Comparison of ENCODE assay signal across 13 mouse cellular contexts in the genomic region with DNA sequence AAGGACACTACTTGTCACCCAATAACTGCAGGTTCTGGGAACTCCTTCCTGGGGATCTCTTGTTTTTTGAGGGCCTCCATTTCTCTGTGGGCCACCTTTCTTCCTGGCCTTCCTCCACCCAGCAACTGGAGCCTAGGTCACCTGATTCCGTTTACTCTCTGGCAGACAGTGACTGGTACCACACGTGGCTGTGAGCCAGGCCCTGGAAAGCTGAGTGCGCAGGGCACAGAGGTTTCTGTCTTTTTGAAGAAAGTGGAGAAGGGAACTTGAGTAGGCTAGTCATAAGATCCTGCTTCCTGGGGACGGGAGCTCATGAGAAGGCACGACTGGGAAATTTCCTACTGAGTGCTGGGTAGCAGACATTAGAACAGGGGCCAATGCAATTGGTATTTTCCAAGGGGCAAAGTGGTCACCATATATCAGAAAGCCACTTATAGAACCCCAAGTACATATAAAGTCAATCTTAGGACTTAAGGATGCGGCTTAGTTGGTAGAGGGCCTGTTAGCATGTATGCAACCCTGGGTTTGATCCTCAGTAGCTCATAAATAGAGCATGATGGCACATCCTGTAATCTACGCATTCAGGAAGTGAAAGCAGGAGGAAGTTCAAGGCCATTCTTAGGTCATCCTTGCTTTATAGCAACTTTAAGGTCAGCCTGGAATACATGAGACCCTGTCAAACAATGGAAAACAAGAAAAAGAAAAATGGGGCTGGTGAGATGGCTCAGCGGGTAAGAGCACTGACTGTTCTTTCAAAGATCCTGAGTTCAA. TPM values are rescaled to one million over a fixed set of nuclear protein-coding genes. Genes with fewer than 3 reads are reported as not detected.
DNase-seq lines count a peak whose midpoint lies in the region; ATAC-seq and TF ChIP-seq lines count a peak whose summit lies in the region.
"Had no signal": no experiment of that assay in that cellular context is flagged by ENCODE, and none has a peak within 500 bp of the region (broad histone marks: within the 10 kb centered on the region; RNA-seq: fewer than 3 reads in every experiment).

No protein-coding gene starts in this region.

- no peak overlapping the region for H3K4me3 ChIP-seq in heart, adult 2 months
- no peak overlapping the region for H3K4me3 ChIP-seq in heart, embryonic 10.5 days
- no peak overlapping the region for H3K4me3 ChIP-seq in lung, embryonic 14.5 days (ENCODE audit: low read depth, low read length)
- H3K4me3 ChIP-seq: embryonic facial prominence, embryonic 10.5 days; hindbrain, embryonic 15.5 days had no signal

- no peak overlapping the region for H3K9ac ChIP-seq in heart, adult 2 months (ENCODE audit: low read depth, low read length)
- no peak overlapping the region for H3K9ac ChIP-seq in lung, embryonic 14.5 days
- H3K9ac ChIP-seq: hindbrain, embryonic 15.5 days; liver, embryonic 14.5 days had no signal

- H3K27me3 ChIP-seq in heart, adult 2 months (ENCODE audit: control insufficient read depth, insufficient read depth, low read length) = no peaks in the 10 kb centered on the region
- H3K27me3 ChIP-seq in heart, embryonic 10.5 days (ENCODE audit: insufficient read depth, poor library complexity, severe bottlenecking) = no peaks in the 10 kb centered on the region
- H3K27me3 ChIP-seq in lung, embryonic 14.5 days (ENCODE audit: insufficient read depth, low read length) = no peaks in the 10 kb centered on the region
- no peaks in the 10 kb centered on the region for H3K27me3 ChIP-seq in splenic B cell, adult 2 months (ENCODE audit: control insufficient read depth, insufficient read depth, low read length, poor library complexity, severe bottlenecking)
- H3K27me3 ChIP-seq: hindbrain, embryonic 15.5 days had no signal

- WGBS in heart, adult 2 months = 67% methylated on average over 8 of the region's 8 CpGs
- 78% methylated on average over 8 of the region's 8 CpGs for WGBS in heart, embryonic 10.5 days
- 73% methylated on average over 8 of the region's 8 CpGs for WGBS in lung, embryonic 14.5 days

- no peaks in the 10 kb centered on the region; the same call in 1 of the 2 replicates for H3K36me3 ChIP-seq in heart, adult 2 months (ENCODE audit: control insufficient read depth, insufficient read depth, low read length)
- no peaks in the 10 kb centered on the region for H3K36me3 ChIP-seq in heart, embryonic 10.5 days
- no peaks in the 10 kb centered on the region for H3K36me3 ChIP-seq in lung, embryonic 14.5 days (ENCODE audit: insufficient read depth)
- H3K36me3 ChIP-seq in splenic B cell, adult 2 months (ENCODE audit: control insufficient read depth, insufficient read depth, low read length, poor library complexity, severe bottlenecking) = no peaks in the 10 kb centered on the region
- H3K36me3 ChIP-seq: embryonic facial prominence, embryonic 10.5 days; G1E; hindbrain, embryonic 15.5 days had no signal

- TF ChIP-seq CTCF in heart, adult 2 months (IDR thresholded peaks at IDR 0.05) = no peak
- no peak for TF ChIP-seq CTCF in lung, embryonic 14.5 days (IDR thresholded peaks at IDR 0.05; ENCODE audit: low read depth)

- TF ChIP-seq POLR2A in heart, adult 2 months (IDR thresholded peaks at IDR 0.05; ENCODE audit: insufficient read depth, low read depth, low read length) = no peak

- intact Hi-C loops in heart, adult 2 months (cut with DNase I) = no loop called here

- peak in 1 of 2 experiments; percentile 48 for DNase-seq in heart, adult 2 months
- DNase-seq in heart, embryonic 10.5 days (ENCODE audit: low spot score) = no peak
- DNase-seq in lung, embryonic 14.5 days = peak; percentile 28
- DNase-seq in lung, postnatal 14 days = no peak
- DNase-seq in gastrocnemius, postnatal 25 days = peak; percentile 79
- peak; percentile 50 for DNase-seq in splenic B cell, adult 2 months (ENCODE audit: low read depth, low spot score)
- no peak for DNase-seq in urinary bladder, adult 18-20 months (ENCODE audit: low spot score in 2 of 2)
- no peak for DNase-seq in c-Kit-positive CD71-positive TER-119-positive erythroid progenitor cells, embryonic 14.5 days (ENCODE audit: low spot score)
- DNase-seq: right cerebral cortex, postnatal 4 days had no signal

- TF ChIP-seq EP300 in heart, adult 2 months (IDR thresholded peaks at IDR 0.05; ENCODE audit: insufficient read depth, low read depth, low read length) = no peak

- H3K4me2 ChIP-seq in lung, embryonic 14.5 days = no peak overlapping the region
- H3K4me2 ChIP-seq: hindbrain, embryonic 15.5 days had no signal

- peaks cover 22% of the 10 kb centered on the region for H3K4me1 ChIP-seq in heart, adult 2 months (ENCODE audit: control insufficient read depth, insufficient read depth, low read length)
- H3K4me1 ChIP-seq in heart, embryonic 10.5 days = peaks cover 21% of the 10 kb centered on the region
- peaks cover 17% of the 10 kb centered on the region; the same call in 1 of the 2 replicates for H3K4me1 ChIP-seq in lung, embryonic 14.5 days (ENCODE audit: insufficient read depth)

- no peaks in the 10 kb centered on the region for H3K79me2 ChIP-seq in heart, adult 2 months (replicated peaks; ENCODE audit: control insufficient read depth, insufficient read depth, low read length)

- peak overlapping the region; percentile 59 for H3K27ac ChIP-seq in heart, adult 2 months
- no peak overlapping the region for H3K27ac ChIP-seq in heart, embryonic 10.5 days
- no peak overlapping the region for H3K27ac ChIP-seq in lung, embryonic 14.5 days (ENCODE audit: low read depth)
- H3K27ac ChIP-seq: embryonic facial prominence, embryonic 10.5 days; hindbrain, embryonic 15.5 days; liver, embryonic 14.5 days had no signal

- H3K9me3 ChIP-seq in heart, embryonic 10.5 days = no peaks in the 10 kb centered on the region
- no peaks in the 10 kb centered on the region for H3K9me3 ChIP-seq in lung, embryonic 14.5 days (ENCODE audit: low read depth, low read length)
- H3K9me3 ChIP-seq: hindbrain, embryonic 15.5 days had no signal

- no peak for ATAC-seq in lung, embryonic 14.5 days (ENCODE audit: insufficient read depth)

RNA-seq across cellular contexts. Expression of gene Cdkn2aipnl, which starts 45.9 kb away (rescaled TPM):
- 10 to 100 TPM; 10.2 to 10.8 TPM for total RNA-seq in heart, adult 2 months (2021)
- 8.4 and 14.1 TPM in 2 replicates for polyA plus RNA-seq in heart, adult 2 months (2012; rRNA removed)
- 89.1 and 105 TPM in 2 replicates for polyA plus RNA-seq in heart, embryonic 10.5 days (2016; fragmentation: Nextera tagmentation; extraction: Ambion mirVana)
- 107 and 109 TPM in 2 replicates for polyA plus RNA-seq in lung, embryonic 14.5 days (2014; fragmentation: Nextera tagmentation; extraction: Ambion mirVana)
- total RNA-seq in gastrocnemius, postnatal 25 days (2021) = 10 to 100 TPM; 11.9 to 15.9 TPM

Comparison
In these comparisons a context has a peak if more than half of its experiments do, and no peak if none do; other contexts are left out.
1. DNase-seq: peak in lung, embryonic 14.5 days (single experiment), gastrocnemius, postnatal 25 days (single experiment) and splenic B cell, adult 2 months (single experiment); none in heart, embryonic 10.5 days (single experiment), lung, postnatal 14 days (single experiment), urinary bladder, adult 18-20 months (0 of 2) and c-Kit-positive CD71-positive TER-119-positive erythroid progenitor cells, embryonic 14.5 days (single experiment).